Mouse (Mus musculus) hindbrain, postnatal 0 days (tissue): Measurements from ENCODE around the gene Rhox7a. TPM values are rescaled to one million over a fixed set of nuclear protein-coding genes. Genes with fewer than 3 reads are reported as not detected.

Experiments used
- ATAC-seq: fragments of 200-750 bp; cut with Nextera tagmentation; 2 replicates; pipeline ENCODE4 v1.8.0; 2017; ENCODE audit warnings: mild to moderate bottlenecking, moderate TSS enrichment, moderate library complexity
- DNase-seq: peaks from one replicate; pipeline ENCODE4 v3.0.0-alpha.2; 2015; ENCODE audit warnings: low spot score
- H3K27ac ChIP-seq: fragments of 300-500 bp; sonication (generic); 2 replicates; pipeline ENCODE4 v1.5.1; 2014; ENCODE audit warnings: mild to moderate bottlenecking
- H3K27me3 ChIP-seq: fragments of 300-500 bp; sonication (generic); 2 replicates; pipeline ENCODE4 v1.6.1; 2014; ENCODE audit warnings: low read length, mixed read lengths; ENCODE audit not compliant: insufficient read depth
- H3K36me3 ChIP-seq: fragments of 300-500 bp; sonication (generic); 2 replicates; pipeline ENCODE4 v1.6.1; 2014; ENCODE audit warnings: low read length, mixed read lengths; ENCODE audit not compliant: insufficient read depth
- H3K4me1 ChIP-seq: fragments of 300-500 bp; sonication (generic); 2 replicates; pipeline ENCODE4 v1.6.1; 2014; ENCODE audit warnings: antibody characterized with exemption, low read length, mixed read lengths; ENCODE audit not compliant: insufficient read depth
- H3K4me2 ChIP-seq: fragments of 300-500 bp; sonication (generic); 2 replicates; pipeline ENCODE4 v1.6.1; 2014; ENCODE audit warnings: low read depth, mild to moderate bottlenecking, low read length, moderate library complexity, mixed read lengths
- H3K4me3 ChIP-seq: fragments of 300-500 bp; sonication (generic); 2 replicates; pipeline ENCODE4 v1.5.1; 2014; ENCODE audit warnings: low read length
- H3K9ac ChIP-seq: fragments of 300-500 bp; sonication (generic); replicated peaks from 2 replicates; pipeline ENCODE4 v1.6.1; 2014; ENCODE audit warnings: mild to moderate bottlenecking, low read length, moderate library complexity, mixed read lengths
- H3K9me3 ChIP-seq: fragments of 300-500 bp; sonication (generic); 2 replicates; pipeline ENCODE4 v1.6.1; 2016; ENCODE audit warnings: low read length, mixed read lengths
- CTCF ChIP-seq: IDR thresholded peaks from 2 replicates; pipeline ENCODE4 v1.5.1; 2016; ENCODE audit warnings: antibody characterized with exemption, control low read depth, low read depth
- WGBS: fragments of 180-500 bp; shearing (Covaris S2); extraction: QIAGEN DNeasy Blood & Tissue Kit; methylation state at CpG from one replicate; pipeline ENCODE4 v1.1.7; 2014; 5-methylcytosine and 5-hydroxymethylcytosine counted together
- polyA plus RNA-seq: library from polyadenylated mRNA; unstranded; fragments of >200 nt; fragmentation: Nextera tagmentation; extraction: Ambion mirVana; gene quantifications from 2 replicates; pipeline ENCODE4 v1.2.1, GENCODE M21; 2015
- total RNA-seq: library from RNA; depleted of rRNA; stranded (reverse); fragments of >200 nt; gene quantifications from 2 replicates; pipeline ENCODE4 v1.2.3, GENCODE M21; 2014; rRNA removed

The Rhox7a gene
- total and polyA plus RNA-seq, 2 experiments from 2014 or later = not detected

GRCm38 (mm10) chrX:37878844-37879243 is 47.4 kb downstream of the Rhox7a start, which contains the start of gene Rhox8:
Gene Rhox8, minus strand, starts transcription at chrX:37878944.
- ATAC-seq (no peak), DNase-seq (no peak)
- Histone ChIP-seq H3K36me3 (no peaks in the 10 kb centered on the region), H3K4me1 (no peaks in the 10 kb centered on the region), H3K9me3 (no peaks in the 10 kb centered on the region), H3K9ac (no peak within 1 kb of the TSS), H3K27me3 (no peaks in the 10 kb centered on the region), H3K4me3 (no peak within 1 kb of the TSS), H3K27ac (no peak within 1 kb of the TSS), H3K4me2 (no peak within 1 kb of the TSS)
- no peak for TF ChIP-seq CTCF
- 84% methylated on average over 4 of the region's 4 CpGs for WGBS

Other genes starting within 250 kb of the Rhox7a start
- gene Rhox4f, start 224.0 kb upstream of the Rhox7a start, total RNA-seq = not detected in 2 replicates
- not detected in 2 replicates for gene Rhox4f, start 224.0 kb upstream of the Rhox7a start, polyA plus RNA-seq
- not detected in 2 replicates for gene Rhox3g, start 203.1 kb upstream of the Rhox7a start, total RNA-seq
- not detected in 2 replicates for gene Rhox3g, start 203.1 kb upstream of the Rhox7a start, polyA plus RNA-seq
- not detected in 2 replicates for gene Rhox2g, start 188.2 kb upstream of the Rhox7a start, total RNA-seq
- not detected in 2 replicates for gene Rhox2g, start 188.2 kb upstream of the Rhox7a start, polyA plus RNA-seq
- gene Rhox4g, start 180.4 kb upstream of the Rhox7a start, total RNA-seq = not detected in 2 replicates
- gene Rhox4g, start 180.4 kb upstream of the Rhox7a start, polyA plus RNA-seq = not detected in 2 replicates
- gene Rhox3h, start 162.9 kb upstream of the Rhox7a start, total RNA-seq = not detected in 2 replicates
- not detected in 2 replicates for gene Rhox3h, start 162.9 kb upstream of the Rhox7a start, polyA plus RNA-seq
- gene Rhox2h, start 158.4 kb upstream of the Rhox7a start, total RNA-seq = not detected in 2 replicates
- not detected in 2 replicates for gene Rhox2h, start 158.4 kb upstream of the Rhox7a start, polyA plus RNA-seq
- not detected in 2 replicates for gene Rhox5, start 26.8 kb upstream of the Rhox7a start, total RNA-seq
- 0.71 and 1.00 TPM in 2 replicates for gene Rhox5, start 26.8 kb upstream of the Rhox7a start, polyA plus RNA-seq
- not detected in 2 replicates for gene Rhox6, start 4.8 kb upstream of the Rhox7a start, total RNA-seq
- gene Rhox6, start 4.8 kb upstream of the Rhox7a start, polyA plus RNA-seq = not detected in 2 replicates
- gene Rhox8, start 47.3 kb downstream of the Rhox7a start, total RNA-seq = not detected in 2 replicates
- gene Rhox8, start 47.3 kb downstream of the Rhox7a start, polyA plus RNA-seq = not detected in 2 replicates
- gene Rhox7b, start 65.5 kb downstream of the Rhox7a start, total RNA-seq = not detected in 2 replicates
- gene Rhox7b, start 65.5 kb downstream of the Rhox7a start, polyA plus RNA-seq = not detected in 2 replicates
- gene Rhox9, start 70.1 kb downstream of the Rhox7a start, total RNA-seq = not detected in 2 replicates
- gene Rhox9, start 70.1 kb downstream of the Rhox7a start, polyA plus RNA-seq = not detected in 2 replicates
- gene Btg1-ps1, start 187.1 kb downstream of the Rhox7a start, total RNA-seq = not detected in 2 replicates
- not detected in 2 replicates for gene Btg1-ps1, start 187.1 kb downstream of the Rhox7a start, polyA plus RNA-seq
- not detected in 2 replicates for gene Btg1-ps2, start 211.4 kb downstream of the Rhox7a start, total RNA-seq
- gene Btg1-ps2, start 211.4 kb downstream of the Rhox7a start, polyA plus RNA-seq = not detected in 2 replicates
- gene Rhox10, start 234.8 kb downstream of the Rhox7a start, total RNA-seq = not detected in 2 replicates
- gene Rhox10, start 234.8 kb downstream of the Rhox7a start, polyA plus RNA-seq = not detected in 2 replicates